In genomic region chr4:122892157-122892556, GRCm38 (mm10) we compare ENCODE assay signal across 10 mouse cellular contexts. TPM values are rescaled to one million over a fixed set of nuclear protein-coding genes. Genes with fewer than 3 reads are reported as not detected.
DNase-seq lines count a peak whose midpoint lies in the region; ATAC-seq lines count a peak whose summit lies in the region.
"Had no signal": no experiment of that assay in that cellular context is flagged by ENCODE, and none has a peak within 500 bp of the region (broad histone marks: within the 10 kb centered on the region; RNA-seq: fewer than 3 reads in every experiment).

No protein-coding gene starts in this region.

- H3K27ac ChIP-seq in heart, embryonic 12.5 days (ENCODE audit: poor library complexity, severe bottlenecking): 0 out of 2 replicates have a peak overlapping the region, but pooled peaks have one; percentile 5
- H3K27ac ChIP-seq in midbrain, embryonic 15.5 days: peak overlapping the region; percentile 65; the same call in 1 of the 2 replicates
- no peak overlapping the region for H3K27ac ChIP-seq in midbrain, embryonic 14.5 days (replicated peaks; ENCODE audit: low read depth, low read length)

- no peaks in the 10 kb centered on the region for H3K9me3 ChIP-seq in heart, embryonic 12.5 days (replicated peaks)
- no peaks in the 10 kb centered on the region for H3K9me3 ChIP-seq in midbrain, embryonic 15.5 days
- H3K9me3 ChIP-seq in midbrain, embryonic 14.5 days (ENCODE audit: control insufficient read depth, low read length): no peaks in the 10 kb centered on the region

- 57% methylated on average over 5 of the region's 5 CpGs for WGBS in heart, embryonic 12.5 days
- WGBS in midbrain, embryonic 15.5 days: 76% methylated on average over 5 of the region's 5 CpGs
- WGBS in midbrain, embryonic 14.5 days: 71% methylated on average over 5 of the region's 5 CpGs

- ATAC-seq in heart, embryonic 12.5 days (ENCODE audit: insufficient number of reproducible peaks, low FRiP score): no peak
- ATAC-seq in midbrain, embryonic 15.5 days (replicated peaks): no peak
- no peak for ATAC-seq in midbrain, embryonic 14.5 days (ENCODE audit: low FRiP score, low TSS enrichment)
- ATAC-seq in hematopoietic stem cell, adult 5-6 weeks (replicated peaks in 1 of 2; ENCODE audit: insufficient read depth in 1 of 2, low FRiP score in 2 of 2, low TSS enrichment in 1 of 2, low read depth in 1 of 2, poor library complexity in 2 of 2, severe bottlenecking in 2 of 2): peak; percentile 79 to 86
- ATAC-seq in monocyte, adult 5-6 weeks (replicated peaks; ENCODE audit: insufficient number of reproducible peaks, low FRiP score, low TSS enrichment, poor library complexity, severe bottlenecking): peak; percentile 65

- no peak overlapping the region for H3K4me3 ChIP-seq in heart, embryonic 12.5 days
- H3K4me3 ChIP-seq in midbrain, embryonic 15.5 days: no peak overlapping the region
- no peak overlapping the region for H3K4me3 ChIP-seq in midbrain, embryonic 14.5 days (replicated peaks; ENCODE audit: low read depth, low read length)

- H3K36me3 ChIP-seq in heart, embryonic 12.5 days: no peaks in the 10 kb centered on the region
- H3K36me3 ChIP-seq in midbrain, embryonic 15.5 days (replicated peaks): no peaks in the 10 kb centered on the region
- H3K36me3 ChIP-seq in midbrain, embryonic 14.5 days (ENCODE audit: control insufficient read depth, insufficient read depth, low read length): no peaks in the 10 kb centered on the region

- DNase-seq in heart, postnatal 4 days: no peak
- no peak for DNase-seq in midbrain, embryonic 14.5 days
- no peak for DNase-seq in urinary bladder, adult 18-20 months (ENCODE audit: low spot score in 2 of 2)
- no peak for DNase-seq in adrenal gland, adult 8-10 months
- DNase-seq: cerebellum, adult 8-10 months; thymus, postnatal 4 days had no signal

- H3K4me2 ChIP-seq in heart, embryonic 12.5 days: no peak overlapping the region
- H3K4me2 ChIP-seq in midbrain, embryonic 15.5 days: no peak overlapping the region
- H3K4me2 ChIP-seq in midbrain, embryonic 14.5 days (ENCODE audit: low read length): no peak overlapping the region

- no peaks in the 10 kb centered on the region for H3K27me3 ChIP-seq in heart, embryonic 12.5 days (replicated peaks)
- H3K27me3 ChIP-seq in midbrain, embryonic 15.5 days (replicated peaks): no peaks in the 10 kb centered on the region
- no peaks in the 10 kb centered on the region for H3K27me3 ChIP-seq in midbrain, embryonic 14.5 days (ENCODE audit: control insufficient read depth, insufficient read depth, low read length)

- H3K4me1 ChIP-seq in heart, embryonic 12.5 days (replicated peaks): peaks cover 11% of the 10 kb centered on the region
- peaks cover 6% of the 10 kb centered on the region for H3K4me1 ChIP-seq in midbrain, embryonic 15.5 days
- peaks cover 3% of the 10 kb centered on the region; the same call in 1 of the 2 replicates for H3K4me1 ChIP-seq in midbrain, embryonic 14.5 days (ENCODE audit: control insufficient read depth, insufficient read depth, low read length)

- no peak overlapping the region for H3K9ac ChIP-seq in heart, embryonic 12.5 days
- H3K9ac ChIP-seq in midbrain, embryonic 15.5 days: no peak overlapping the region
- H3K9ac ChIP-seq in midbrain, embryonic 14.5 days (replicated peaks; ENCODE audit: low read length): no peak overlapping the region

RNA-seq across cellular contexts. Expression of gene Cap1, which starts 6.3 kb away (rescaled TPM):
- polyA plus RNA-seq in heart, embryonic 12.5 days (2016; fragmentation: Nextera tagmentation; extraction: Ambion mirVana): 46.4 and 47.6 TPM in 2 replicates
- 10 to 100 TPM; 88.9 to 90.8 TPM for total RNA-seq in heart, postnatal 4 days (2021)
- polyA plus RNA-seq in midbrain, embryonic 15.5 days (2015; fragmentation: Nextera tagmentation; extraction: Ambion mirVana): 66.9 and 69.4 TPM in 2 replicates
- polyA plus RNA-seq in midbrain, embryonic 14.5 days (2014; fragmentation: Nextera tagmentation; extraction: Ambion mirVana): 52.2 and 72.8 TPM in 2 replicates
- total RNA-seq in hematopoietic stem cell, adult 5-6 weeks (2017): 146 and 178 TPM in 2 replicates
- total RNA-seq in monocyte, adult 5-6 weeks (2017): 562 to 797 TPM (median 623 TPM) in 3 replicates
- total RNA-seq in adrenal gland, adult 8-10 months (2022): 100 to 1,000 TPM; 134 to 181 (median 168) TPM

RNA-seq across cellular contexts. Expression of gene Ppt1, which starts 56.1 kb away (rescaled TPM):
- 60.6 and 60.7 TPM in 2 replicates for polyA plus RNA-seq in heart, embryonic 12.5 days (2016; fragmentation: Nextera tagmentation; extraction: Ambion mirVana)
- 10 to 100 TPM; 35.5 to 36.4 TPM for total RNA-seq in heart, postnatal 4 days (2021)
- 90.6 and 91.4 TPM in 2 replicates for polyA plus RNA-seq in midbrain, embryonic 15.5 days (2015; fragmentation: Nextera tagmentation; extraction: Ambion mirVana)
- 66.1 and 74.7 TPM in 2 replicates for polyA plus RNA-seq in midbrain, embryonic 14.5 days (2014; fragmentation: Nextera tagmentation; extraction: Ambion mirVana)
- total RNA-seq in hematopoietic stem cell, adult 5-6 weeks (2017): 73.6 and 84.3 TPM in 2 replicates
- 118 to 145 TPM (median 130 TPM) in 3 replicates for total RNA-seq in monocyte, adult 5-6 weeks (2017)
- 100 to 1,000 TPM in 2 of 4 experiments, 10 to 100 TPM in 2; 71.3 to 138 (median 106) TPM for total RNA-seq in adrenal gland, adult 8-10 months (2022)

Comparison
In these comparisons a context has a peak if more than half of its experiments do, and no peak if none do; other contexts are left out.
1. ATAC-seq: peak in hematopoietic stem cell, adult 5-6 weeks (2 of 2) and monocyte, adult 5-6 weeks (single experiment); none in heart, embryonic 12.5 days (single experiment), midbrain, embryonic 15.5 days (single experiment) and midbrain, embryonic 14.5 days (single experiment).